Comparison of ENCODE assay signal across 8 mouse cellular contexts in the genomic region with DNA sequence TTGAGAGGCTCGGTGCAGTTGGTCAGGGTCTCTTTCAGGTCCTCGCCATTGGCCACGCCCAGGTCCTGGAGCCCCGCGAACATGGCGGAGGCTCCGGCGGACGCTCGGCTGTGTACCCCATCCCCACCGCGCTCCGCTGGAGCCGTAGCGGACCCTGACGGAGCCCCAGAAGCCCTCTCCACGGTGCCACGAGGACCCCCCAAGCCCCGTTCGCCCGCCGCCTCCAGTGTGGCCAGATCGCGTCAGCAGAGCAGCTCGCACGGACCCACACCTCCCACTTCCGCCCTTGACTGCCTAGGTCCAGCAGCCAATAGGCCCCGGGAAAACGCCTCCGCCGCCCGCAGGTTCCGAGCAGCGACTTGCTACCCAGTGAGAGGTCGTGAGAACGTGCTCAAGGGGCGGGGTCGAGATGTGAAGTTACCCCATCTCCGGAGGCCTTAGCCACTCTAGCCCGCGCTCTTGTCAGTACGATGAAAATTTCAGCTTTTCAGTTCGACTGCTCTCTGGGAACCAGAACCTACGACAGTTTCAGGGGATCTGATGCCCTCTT. TPM values are rescaled to one million over a fixed set of nuclear protein-coding genes. Genes with fewer than 3 reads are reported as not detected.
DNase-seq lines count a peak whose midpoint lies in the region; ATAC-seq and TF ChIP-seq lines count a peak whose summit lies in the region.

Nelfb (minus strand) TSS at position 369 of the 550 bp plus-strand sequence.

- peak within 1 kb of the TSS; percentile 97 for H3K4me3 ChIP-seq in bone marrow macrophage, adult 2 months (ENCODE audit: insufficient read depth, low read length)
- peak within 1 kb of the TSS; percentile 93 for H3K4me3 ChIP-seq in embryonic facial prominence, embryonic 15.5 days (replicated peaks)
- H3K4me3 ChIP-seq in limb, embryonic 14.5 days (replicated peaks; ENCODE audit: low read length), result peak within 1 kb of the TSS; percentile 89
- H3K4me3 ChIP-seq in midbrain, embryonic 16.5 days (ENCODE audit: low read depth, low read length), result peak within 1 kb of the TSS; percentile 87
- H3K4me3 ChIP-seq in spleen, adult 2 months (ENCODE audit: extremely low read depth, insufficient read depth, insufficient read length), result peak within 1 kb of the TSS; percentile 91

- peaks cover 23% of the 10 kb centered on the region for H3K36me3 ChIP-seq in embryonic facial prominence, embryonic 15.5 days
- peaks cover 26% of the 10 kb centered on the region for H3K36me3 ChIP-seq in limb, embryonic 14.5 days (ENCODE audit: control insufficient read depth, insufficient read depth, low read length)
- no peaks in the 10 kb centered on the region; the same call in 1 of the 2 replicates for H3K36me3 ChIP-seq in midbrain, embryonic 16.5 days (ENCODE audit: control insufficient read depth, insufficient read depth, low read length)
- H3K36me3 ChIP-seq in spleen, adult 2 months (ENCODE audit: control insufficient read depth, insufficient read depth, low read length), result peaks cover 7% of the 10 kb centered on the region

- H3K27ac ChIP-seq in bone marrow macrophage, adult 2 months (ENCODE audit: insufficient read depth, low read depth, low read length), result peak within 1 kb of the TSS; percentile 58
- peak within 1 kb of the TSS; percentile 93 for H3K27ac ChIP-seq in embryonic facial prominence, embryonic 15.5 days (replicated peaks)
- peak within 1 kb of the TSS; percentile 89 for H3K27ac ChIP-seq in limb, embryonic 14.5 days (replicated peaks; ENCODE audit: low read depth, low read length)
- H3K27ac ChIP-seq in midbrain, embryonic 16.5 days (ENCODE audit: low read length), result peak within 1 kb of the TSS; percentile 94
- peak within 1 kb of the TSS; percentile 92 for H3K27ac ChIP-seq in spleen, adult 2 months (ENCODE audit: insufficient read depth, low read length)

- ATAC-seq in embryonic facial prominence, embryonic 15.5 days (ENCODE audit: insufficient number of reproducible peaks, low FRiP score, low TSS enrichment, low read depth), result peak; percentile 92
- peak; percentile 95 for ATAC-seq in limb, embryonic 14.5 days (ENCODE audit: low FRiP score, low read depth)
- ATAC-seq in midbrain, embryonic 16.5 days, result peak; percentile 94

- no peaks in the 10 kb centered on the region for H3K9me3 ChIP-seq in embryonic facial prominence, embryonic 15.5 days (replicated peaks)
- H3K9me3 ChIP-seq in limb, embryonic 14.5 days (ENCODE audit: control insufficient read depth, low read length), result no peaks in the 10 kb centered on the region
- no peaks in the 10 kb centered on the region for H3K9me3 ChIP-seq in midbrain, embryonic 16.5 days (replicated peaks; ENCODE audit: control insufficient read depth, low read length, poor library complexity, severe bottlenecking)

- TF ChIP-seq CTCF in bone marrow macrophage, adult 2 months (IDR thresholded peaks at IDR 0.05; ENCODE audit: low read depth, low read length), result no peak
- no peak for TF ChIP-seq CTCF in spleen, adult 2 months (IDR thresholded peaks at IDR 0.05; ENCODE audit: extremely low read depth, insufficient read depth, insufficient read length, insufficient replicate concordance)

- H3K9ac ChIP-seq in embryonic facial prominence, embryonic 15.5 days, result peak within 1 kb of the TSS; percentile 91
- peak within 1 kb of the TSS; percentile 95 for H3K9ac ChIP-seq in limb, embryonic 14.5 days (ENCODE audit: low read depth, low read length, severe bottlenecking)
- peak within 1 kb of the TSS; percentile 90 for H3K9ac ChIP-seq in midbrain, embryonic 16.5 days (ENCODE audit: low read depth, low read length)

- peak within 1 kb of the TSS; percentile 87 for H3K4me2 ChIP-seq in embryonic facial prominence, embryonic 15.5 days (replicated peaks)
- peak within 1 kb of the TSS; percentile 68 for H3K4me2 ChIP-seq in limb, embryonic 14.5 days (replicated peaks; ENCODE audit: low read depth, low read length, severe bottlenecking)
- peak within 1 kb of the TSS; percentile 85 for H3K4me2 ChIP-seq in midbrain, embryonic 16.5 days (ENCODE audit: low read length)

- peaks cover 11% of the 10 kb centered on the region for H3K4me1 ChIP-seq in bone marrow macrophage, adult 2 months (ENCODE audit: control insufficient read depth, insufficient read depth, low read length)
- peaks cover 21% of the 10 kb centered on the region for H3K4me1 ChIP-seq in embryonic facial prominence, embryonic 15.5 days
- peaks cover 19% of the 10 kb centered on the region; the same call in 1 of the 2 replicates for H3K4me1 ChIP-seq in limb, embryonic 14.5 days (ENCODE audit: control insufficient read depth, insufficient read depth, low read length)
- H3K4me1 ChIP-seq in midbrain, embryonic 16.5 days (ENCODE audit: control insufficient read depth, insufficient read depth, low read length), result peaks cover 34% of the 10 kb centered on the region
- H3K4me1 ChIP-seq in spleen, adult 2 months (ENCODE audit: control insufficient read depth, insufficient read depth, insufficient read length), result peaks cover 9% of the 10 kb centered on the region; the same call in 1 of the 2 replicates

- H3K27me3 ChIP-seq in embryonic facial prominence, embryonic 15.5 days, result no peaks in the 10 kb centered on the region
- no peaks in the 10 kb centered on the region for H3K27me3 ChIP-seq in limb, embryonic 14.5 days (ENCODE audit: control insufficient read depth, insufficient read depth, low read length)
- no peaks in the 10 kb centered on the region for H3K27me3 ChIP-seq in midbrain, embryonic 16.5 days (ENCODE audit: control insufficient read depth, insufficient read depth, low read depth, low read length)
- no peaks in the 10 kb centered on the region for H3K27me3 ChIP-seq in spleen, adult 2 months (ENCODE audit: control insufficient read depth, insufficient read depth, low read length)

- peak; percentile 98 for DNase-seq in A20 (ENCODE audit: low read depth, low spot score)
- DNase-seq in heart, adult 8-10 months (ENCODE audit: low spot score), result peak; percentile 90
- peak; percentile 91 for DNase-seq in kidney, adult 9 months
- peak; percentile 88 for DNase-seq in limb, embryonic 14.5 days (ENCODE audit: low spot score)
- peak; percentile 81 to 91 for DNase-seq in spleen, adult 2 months (ENCODE audit: low read depth in 1 of 2, low spot score in 2 of 2)

- no peak for TF ChIP-seq POLR2A in bone marrow macrophage, adult 2 months (IDR thresholded peaks at IDR 0.05; ENCODE audit: borderline replicate concordance, low read depth, low read length)
- TF ChIP-seq POLR2A in limb, embryonic 14.5 days (IDR thresholded peaks at IDR 0.05; ENCODE audit: borderline replicate concordance, extremely low read depth, insufficient read depth, insufficient read length), result peak; percentile 70; the same call in 1 of the 2 replicates
- TF ChIP-seq POLR2A in spleen, adult 2 months (IDR thresholded peaks at IDR 0.05; ENCODE audit: low read depth, low read length), result peak; percentile 69

- under 1% methylated on average over 44 of the region's 44 CpGs for WGBS in embryonic facial prominence, embryonic 15.5 days
- 0% methylated on average over 36 of the region's 44 CpGs for WGBS in limb, embryonic 14.5 days
- under 1% methylated on average over 44 of the region's 44 CpGs for WGBS in midbrain, embryonic 16.5 days
- WGBS in spleen, adult 2 months, result under 1% methylated on average over 44 of the region's 44 CpGs

RNA-seq across cellular contexts. Expression of gene Nelfb, which starts in this region (rescaled TPM):
- polyA plus RNA-seq in bone marrow macrophage, adult 2 months (2012; ENCODE audit: insufficient read depth, insufficient read length, missing spikeins), result 33.3 and 35.7 TPM in 2 replicates
- polyA plus RNA-seq in embryonic facial prominence, embryonic 15.5 days (2015; fragmentation: Nextera tagmentation; extraction: Ambion mirVana), result 114 and 115 TPM in 2 replicates
- total RNA-seq in heart, adult 8-10 months (2022), result 10 to 100 TPM; 38.5 to 49.3 (median 39.5) TPM
- 84.4 and 98.3 TPM in 2 replicates for polyA plus RNA-seq in limb, embryonic 14.5 days (2012; rRNA removed)
- polyA plus RNA-seq in limb, embryonic 14.5 days (2014; fragmentation: Nextera tagmentation; extraction: Ambion mirVana), result 88.4 and 106 TPM in 2 replicates
- polyA plus RNA-seq in midbrain, embryonic 16.5 days (2015; fragmentation: Nextera tagmentation; extraction: Ambion mirVana), result 116 and 117 TPM in 2 replicates
- polyA plus RNA-seq in spleen, adult 2 months (2012; rRNA removed), result 61.6 and 68.1 TPM in 2 replicates

Comparison
In these comparisons a context has a peak if more than half of its experiments do, and no peak if none do; other contexts are left out.
1. Peak in every context shown above with its lines: DNase-seq, ATAC-seq, H3K4me3 ChIP-seq and H3K27ac ChIP-seq.